Mouse (Mus musculus) hematopoietic stem cell, adult 5-6 weeks (primary cell): ENCODE measurements around the gene Zbp1. TPM values are rescaled to one million over a fixed set of nuclear protein-coding genes. Genes with fewer than 3 reads are reported as not detected.
A peak's percentile ranks its signal among the peaks of the same experiment; 100 is the strongest.

Experiments
- ATAC-seq, 2 experiments: fragments of 125-278 bp in 1 of 2; replicated peaks in 1 of 2; 2 replicates each; pipeline ENCODE4 v1.8.0; 2016 to 2017; ENCODE audit warnings: inconsistent platforms in 2 of 2, mild to moderate bottlenecking in 2 of 2, moderate number of reproducible peaks in 2 of 2, low read depth in 1 of 2, moderate TSS enrichment in 1 of 2; ENCODE audit not compliant: low FRiP score in 2 of 2, poor library complexity in 2 of 2, severe bottlenecking in 2 of 2, insufficient read depth in 1 of 2, low TSS enrichment in 1 of 2
- total RNA-seq: library from RNA; stranded (forward); fragments of 172-1452, 232-1000 nt; gene quantifications from 2 replicates; pipeline ENCODE4 v1.2.3, GENCODE M21; 2017

The Zbp1 gene
- total RNA-seq, 1 experiment from 2014 or later: 4.6 TPM

DNA sequence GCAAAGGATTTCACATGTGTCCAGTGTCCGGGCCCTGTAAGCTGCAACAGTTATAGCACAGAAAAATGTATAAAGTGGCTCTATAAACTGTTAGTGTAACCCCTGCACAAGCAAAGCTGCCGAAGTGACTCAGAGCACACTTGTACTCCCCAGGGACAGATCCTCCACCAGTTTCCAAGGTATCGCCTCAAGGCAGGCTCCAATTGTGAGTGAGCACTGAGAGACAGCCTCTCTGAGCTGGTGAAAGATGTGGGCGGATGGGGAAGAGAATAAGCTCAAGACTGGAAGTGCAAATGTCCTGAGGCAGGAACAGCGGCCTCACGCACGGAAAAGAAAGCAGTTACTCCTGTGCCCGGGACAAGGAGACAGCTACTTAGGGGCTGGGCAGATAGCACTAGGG, 31.2 kb upstream of the Zbp1 start:
- no peak for ATAC-seq

DNA sequence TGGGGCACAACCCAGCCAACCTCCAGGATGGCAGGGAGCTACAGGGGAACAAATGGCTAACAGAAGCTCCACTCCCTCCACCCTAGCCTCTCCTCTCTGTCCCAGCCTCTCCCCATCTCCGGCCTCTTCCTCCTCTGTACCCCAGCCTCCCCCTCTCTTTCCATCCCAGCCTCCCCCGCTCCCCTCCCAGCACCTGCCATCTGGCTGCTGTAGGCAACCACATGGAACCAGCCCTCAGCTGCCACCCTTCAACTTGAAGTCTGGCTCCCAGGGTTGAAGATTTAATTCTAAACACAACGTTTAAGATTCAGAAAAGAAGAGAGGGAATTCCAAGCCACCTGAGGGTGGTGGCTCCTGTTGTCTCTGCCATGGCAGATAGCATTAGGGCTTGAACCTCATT, 30.7 kb upstream of the Zbp1 start:
- ATAC-seq: no peak

DNA sequence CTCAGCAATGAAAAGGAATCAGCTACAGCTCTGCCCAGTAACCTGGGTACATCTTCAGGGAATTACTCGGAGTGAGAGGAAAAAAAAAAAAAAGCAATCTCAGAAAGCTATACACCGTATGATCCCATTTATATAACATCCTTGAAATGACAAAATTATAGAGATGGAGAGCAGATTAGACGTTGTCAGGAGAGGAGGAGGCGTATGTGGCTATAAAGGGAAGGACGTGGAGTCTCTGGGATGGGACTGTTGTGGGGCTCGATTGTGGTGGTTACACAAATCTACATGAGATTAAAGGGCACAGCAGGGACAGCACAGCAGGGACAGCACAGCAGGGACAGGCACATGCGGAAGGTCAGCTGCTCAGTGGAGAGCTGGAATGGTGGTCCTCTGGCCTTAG, 30.1 kb upstream of the Zbp1 start:
- no peak for ATAC-seq

DNA sequence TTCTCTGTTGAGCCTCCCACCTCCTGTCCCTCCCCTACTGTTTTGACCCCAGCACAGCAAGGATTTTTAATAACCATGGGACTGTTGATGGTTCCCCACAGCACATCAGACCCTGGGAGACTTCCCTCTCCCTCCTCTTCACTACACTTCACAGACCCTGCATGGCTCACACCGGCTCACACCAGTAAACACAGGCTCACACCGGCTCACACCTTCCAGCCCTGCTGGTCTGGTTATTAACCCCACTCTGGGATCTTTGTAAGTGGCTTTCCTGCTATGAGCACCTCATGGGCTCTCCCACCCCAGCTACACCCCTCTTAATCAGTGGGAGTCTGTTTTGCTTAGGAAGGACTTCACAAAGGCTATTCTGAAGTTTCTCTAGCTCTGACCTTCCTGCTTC, 29.2 kb upstream of the Zbp1 start:
- ATAC-seq: no peak

DNA sequence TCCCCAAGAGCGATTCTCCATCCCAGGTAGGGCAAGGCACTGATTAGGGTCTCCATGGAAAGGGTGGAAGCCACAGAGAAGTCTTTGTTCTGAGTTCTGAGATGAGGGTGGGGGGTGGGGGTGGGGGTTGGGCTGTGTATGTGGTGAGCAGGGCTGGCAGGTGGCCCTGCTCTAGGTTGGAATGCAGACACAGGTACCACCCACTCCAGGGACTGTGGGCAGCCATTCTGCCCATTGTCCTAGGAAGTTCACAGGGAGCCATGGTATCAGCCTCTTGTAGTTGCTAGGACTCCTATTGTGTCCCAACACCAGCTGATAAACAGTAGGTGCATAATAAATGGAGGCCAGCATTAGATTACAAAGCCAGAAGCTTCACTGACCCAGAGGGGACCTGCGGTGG, 28.5 kb upstream of the Zbp1 start:
- no peak for ATAC-seq

DNA sequence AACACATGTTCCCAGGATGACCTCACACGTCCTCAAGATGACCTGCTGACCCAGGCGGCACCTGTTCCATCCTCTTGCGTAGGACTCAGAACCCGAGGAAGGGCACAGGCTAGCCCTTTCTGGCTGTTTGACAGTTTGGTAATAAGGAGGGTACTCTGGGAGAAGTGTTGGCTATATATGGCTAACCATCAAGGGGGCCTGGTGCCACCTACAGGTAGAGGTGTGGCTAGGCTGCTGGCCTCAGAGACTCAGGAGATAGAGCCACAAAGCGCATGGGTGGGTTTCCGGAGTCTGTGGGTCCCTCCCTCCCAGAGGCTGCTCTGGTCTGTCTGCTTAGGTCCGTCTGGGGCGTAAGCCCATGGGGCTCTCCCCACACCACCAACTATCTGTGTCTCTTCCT, 28.0 kb upstream of the Zbp1 start:
- no peak for ATAC-seq

DNA sequence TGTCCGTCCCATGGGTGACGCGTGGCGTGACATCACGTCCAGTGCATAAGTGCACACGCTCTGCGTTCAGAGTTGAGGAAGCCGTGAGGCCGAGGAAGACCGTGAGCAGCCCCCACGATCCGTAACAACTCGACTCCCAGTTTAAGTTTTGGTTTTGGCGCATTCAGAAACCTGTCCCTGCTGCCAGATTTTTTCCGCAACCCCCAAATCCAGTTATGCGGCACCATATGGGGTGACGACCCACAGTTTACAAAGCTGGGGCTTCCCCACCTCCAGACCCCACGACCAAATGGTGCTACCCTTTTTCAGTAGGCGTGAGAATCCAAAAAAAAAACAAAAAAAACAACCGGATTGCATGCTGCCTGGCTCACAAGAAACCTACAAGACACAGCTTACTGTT, 26.5 kb upstream of the Zbp1 start:
- ATAC-seq: no peak

DNA sequence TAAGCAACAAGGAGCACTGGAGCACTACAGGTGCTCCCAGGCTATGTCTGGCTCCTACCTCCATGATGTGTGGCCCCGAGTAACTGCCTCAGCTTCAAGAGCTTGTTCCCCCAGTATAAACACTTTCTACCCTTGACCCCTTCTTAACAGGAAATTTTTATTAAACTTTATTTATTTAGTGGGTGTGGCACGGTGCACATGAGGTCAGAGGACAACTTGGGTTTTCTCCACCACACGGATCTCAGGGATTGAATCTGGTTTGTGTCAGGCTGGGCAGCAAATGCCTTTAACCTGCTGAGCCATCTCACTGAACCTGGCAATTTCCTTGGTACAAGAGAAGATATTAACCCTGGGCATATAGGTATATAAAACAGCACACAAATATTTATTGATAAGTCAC, 25.4 kb upstream of the Zbp1 start:
- no peak for ATAC-seq

DNA sequence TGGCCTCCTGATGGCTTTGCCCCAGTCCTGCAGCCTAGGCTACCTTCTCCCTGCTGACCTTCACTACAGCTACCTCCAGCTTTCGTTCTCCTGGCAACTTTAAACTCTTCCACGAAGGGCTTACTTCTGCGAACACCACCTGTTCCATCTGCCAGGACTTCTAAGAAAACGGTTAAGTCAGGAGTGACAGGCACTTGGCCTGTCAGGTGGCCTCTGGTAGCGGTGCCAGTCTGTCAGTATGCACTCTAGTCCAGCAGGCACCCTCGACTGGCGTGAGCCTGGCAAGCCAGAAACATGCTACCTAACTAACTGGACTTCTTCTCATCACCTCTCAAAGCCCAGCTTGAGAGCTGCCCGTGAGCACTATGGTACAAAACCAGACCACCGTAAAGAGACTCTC, 24.9 kb upstream of the Zbp1 start:
- no peak for ATAC-seq

DNA sequence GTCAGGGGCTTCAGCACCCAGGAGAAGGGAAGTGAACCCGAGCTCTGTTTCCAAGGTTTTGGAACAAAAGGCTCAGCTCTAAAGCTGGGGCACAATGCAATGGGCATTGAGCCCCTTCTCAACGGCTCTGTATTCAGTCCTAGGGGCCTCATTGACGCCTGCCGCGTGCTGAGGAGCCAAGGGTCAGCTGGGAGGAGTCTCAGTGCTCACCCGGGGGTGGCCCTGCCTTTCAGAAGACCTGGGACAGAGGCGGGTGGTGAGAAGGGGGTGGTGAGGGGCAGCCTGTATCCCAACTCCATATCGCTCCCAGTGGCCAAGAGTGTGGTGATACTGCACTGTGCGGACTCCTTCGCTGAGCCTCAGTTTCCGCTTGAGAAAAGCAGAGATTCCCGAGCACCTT, 24.2 kb upstream of the Zbp1 start:
- ATAC-seq: no peak

DNA sequence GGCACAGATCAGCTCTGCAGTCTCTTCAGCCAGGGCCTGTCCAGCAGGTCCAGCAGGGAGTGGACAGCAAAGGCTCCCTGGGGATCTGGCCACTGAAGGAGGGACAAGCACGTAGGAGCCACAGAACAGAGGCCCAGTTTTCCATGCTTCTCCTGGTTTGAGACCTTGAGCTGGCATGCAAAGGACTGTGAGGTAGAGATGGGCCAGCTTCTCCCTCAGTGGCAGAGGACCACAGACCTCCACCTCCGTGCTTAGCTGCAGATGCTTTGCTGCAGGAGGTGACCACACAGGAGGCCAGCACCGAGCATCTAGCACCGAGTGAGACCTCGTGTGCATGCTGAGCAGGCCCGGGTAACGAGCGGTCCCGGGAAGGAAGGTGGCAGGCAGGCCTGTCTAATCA, 22.0 kb upstream of the Zbp1 start:
- no peak for ATAC-seq

DNA sequence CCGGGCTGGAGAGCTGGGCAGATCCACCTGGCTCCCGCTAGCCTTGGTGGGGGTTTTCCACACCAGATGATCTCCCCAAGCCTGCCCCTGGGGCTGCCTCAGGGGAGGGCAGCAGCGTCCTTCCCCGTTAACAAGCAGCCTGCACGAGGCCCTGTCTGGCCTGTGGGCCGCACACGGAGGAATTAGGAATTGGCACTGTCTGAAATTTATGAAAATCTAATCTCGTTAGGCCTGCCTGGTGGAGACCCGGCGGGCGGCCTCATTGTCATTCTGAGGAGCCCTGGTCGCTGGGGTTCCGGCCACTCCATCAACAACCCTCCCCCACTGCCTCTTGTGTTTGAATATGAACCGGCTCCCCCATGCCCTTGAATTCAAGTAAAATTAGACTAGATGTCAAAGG, 19.8 kb upstream of the Zbp1 start:
- ATAC-seq: no peak

DNA sequence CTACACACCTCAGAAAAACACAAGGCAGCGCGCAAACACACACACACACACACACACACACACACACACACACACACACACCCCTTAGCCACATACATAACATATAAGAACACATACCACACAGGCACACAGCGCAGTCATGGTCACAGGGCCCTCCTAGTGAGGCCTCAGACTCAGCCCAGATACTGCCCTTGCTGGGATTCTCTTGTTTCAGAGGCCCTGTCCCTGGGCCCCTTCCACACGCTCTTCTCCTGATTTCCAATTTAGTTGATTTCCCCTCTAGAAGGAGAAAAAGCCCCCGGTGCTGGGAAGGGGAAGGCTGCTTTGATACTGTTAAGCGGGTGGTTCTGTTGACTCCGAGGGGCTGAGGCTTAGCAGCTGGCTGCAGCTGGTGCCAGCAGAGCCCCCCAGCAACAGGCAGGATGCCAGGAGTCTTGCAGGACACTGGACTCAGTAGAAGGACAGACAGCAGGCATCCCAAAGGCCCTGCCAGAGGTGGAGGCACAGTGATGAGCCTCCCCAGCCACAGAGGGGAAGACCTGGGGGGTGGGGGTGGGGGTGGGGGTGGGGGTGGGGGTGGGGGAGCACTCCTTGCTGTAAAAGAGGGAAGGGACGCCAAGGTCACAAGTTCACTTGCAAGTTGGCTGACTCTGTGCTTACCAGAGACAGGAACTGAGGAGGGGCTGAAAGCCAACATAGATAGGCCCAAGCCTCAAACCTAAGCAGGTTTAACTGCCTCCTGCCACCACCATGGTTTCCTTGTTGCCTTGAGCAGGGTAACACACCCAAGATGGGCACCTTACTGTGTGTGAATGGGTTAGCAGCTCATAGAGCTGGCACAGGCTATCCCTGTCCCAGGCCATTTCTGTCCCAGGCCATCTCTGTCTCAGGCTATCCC, 17.0 kb upstream of the Zbp1 start:
- no peak for ATAC-seq

DNA sequence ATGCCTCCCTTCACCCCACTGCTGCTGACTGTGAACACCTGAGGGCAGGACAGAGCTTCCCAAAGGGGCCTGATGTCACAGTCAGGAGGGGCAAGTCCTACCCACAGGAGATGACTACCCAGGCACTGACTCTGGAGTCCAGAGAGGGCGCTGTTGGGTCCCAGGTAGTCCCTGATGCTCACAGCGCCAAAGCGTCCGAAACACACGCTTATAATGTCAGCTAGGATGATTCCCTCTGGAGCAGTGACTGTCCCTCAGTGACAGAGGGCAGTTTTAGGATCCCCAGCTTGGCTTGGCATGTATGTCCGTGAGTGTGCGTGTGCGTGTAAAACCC, 14.0 kb upstream of the Zbp1 start:
- ATAC-seq: no peak

DNA sequence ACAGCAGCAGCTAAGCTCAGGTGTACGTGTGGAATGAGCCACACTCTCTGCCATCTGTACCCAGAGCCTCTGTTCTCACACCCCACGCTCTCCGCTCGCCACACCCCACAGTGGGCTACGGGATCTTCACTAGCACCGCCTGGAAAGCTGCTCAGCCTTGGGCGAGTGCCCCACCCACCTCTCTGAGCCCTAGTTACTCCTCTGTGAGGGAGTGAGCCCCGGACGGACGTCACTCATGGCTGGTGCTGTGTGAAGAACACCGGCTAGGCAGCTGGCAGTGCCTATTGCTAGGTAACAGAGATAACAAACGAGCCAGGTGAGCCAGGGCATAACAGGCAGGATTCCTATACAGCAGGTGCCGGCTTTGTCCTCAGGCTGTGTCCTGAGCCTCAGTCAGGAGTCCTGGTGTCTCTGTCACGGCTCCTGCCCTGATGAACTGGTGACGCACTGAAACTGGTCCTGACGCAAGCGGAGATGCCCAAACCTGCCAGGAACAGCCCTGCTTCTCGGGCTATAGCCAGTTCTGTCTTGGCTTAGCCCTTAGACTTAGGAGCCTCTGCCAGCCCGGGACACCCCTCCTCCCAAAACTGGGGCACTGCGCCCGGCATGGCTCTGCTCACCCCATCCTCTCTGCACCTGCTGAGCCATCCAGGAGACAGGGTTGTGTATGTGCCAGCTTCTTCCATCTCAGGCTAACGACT, 13.5 kb upstream of the Zbp1 start:
- ATAC-seq: no peak

DNA sequence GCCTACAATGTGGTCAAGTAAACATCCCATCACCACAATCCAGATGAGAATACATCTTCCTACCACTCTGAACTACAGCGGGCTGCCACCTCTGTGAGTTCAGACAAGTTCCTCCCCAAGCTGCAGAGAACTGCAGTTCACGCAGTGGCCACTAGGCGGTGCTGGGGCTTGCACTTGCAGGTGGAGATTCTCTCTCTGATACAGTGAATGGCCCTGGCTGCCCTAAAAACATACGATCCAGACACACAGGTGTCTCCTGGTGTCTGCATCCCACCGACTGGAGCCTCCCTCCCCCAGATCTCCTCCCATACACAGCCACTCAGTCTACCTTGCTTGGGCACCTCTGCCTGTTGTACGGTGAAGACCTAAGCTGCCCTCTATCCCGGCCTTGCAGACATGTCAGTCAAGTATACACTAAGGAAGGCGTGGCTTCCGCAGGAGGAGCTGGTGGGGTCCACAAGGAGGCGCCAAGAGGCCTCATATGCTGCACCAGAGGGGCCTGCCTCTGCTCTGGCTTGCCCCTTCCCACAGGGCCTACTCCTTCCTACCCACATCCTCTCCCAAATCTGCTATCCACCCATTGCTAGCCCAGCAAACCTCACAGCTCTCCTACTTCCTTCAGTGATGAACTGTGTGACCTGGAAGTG, 11.0 kb upstream of the Zbp1 start:
- ATAC-seq: peak; percentile 89 to 91

DNA sequence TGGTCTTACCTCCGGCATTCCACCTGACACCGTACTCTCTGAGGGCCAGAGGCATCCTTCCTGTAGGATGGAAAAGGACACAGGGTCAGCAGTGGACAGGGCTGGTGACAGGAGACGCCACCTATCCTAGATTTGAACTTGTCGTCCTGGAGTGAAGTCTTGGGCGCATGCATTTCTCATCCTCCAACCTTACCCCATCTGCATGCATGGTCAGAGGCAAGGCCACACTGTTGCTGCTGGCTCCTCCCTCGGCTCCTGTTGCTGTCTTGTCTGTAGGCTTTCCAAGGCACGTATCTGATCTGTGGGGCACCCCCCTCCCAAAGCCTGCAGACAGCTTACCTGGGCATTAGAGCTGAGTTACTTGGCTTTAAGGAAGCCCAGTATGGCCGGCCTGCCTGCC, 9.8 kb upstream of the Zbp1 start:
- ATAC-seq: no peak

DNA sequence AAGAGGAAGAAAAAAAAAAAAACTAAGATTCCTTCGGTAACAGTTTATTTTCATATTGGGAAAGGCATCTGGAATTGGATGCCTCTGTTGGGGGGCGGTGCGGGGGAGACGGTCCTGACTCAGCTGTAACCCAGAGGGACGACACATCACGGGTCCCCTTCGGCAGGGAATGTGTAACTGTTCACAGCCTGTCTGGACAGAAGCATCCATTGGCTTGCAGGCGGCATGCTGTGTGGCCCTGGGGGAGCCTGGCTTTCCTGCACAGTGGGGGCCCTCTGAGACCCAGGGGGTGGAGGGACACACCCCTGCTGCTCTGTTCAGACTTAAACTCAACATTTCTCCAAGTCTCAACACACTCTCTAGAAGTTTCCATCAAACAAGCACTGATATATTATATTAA, 8.1 kb upstream of the Zbp1 start:
- no peak for ATAC-seq

DNA sequence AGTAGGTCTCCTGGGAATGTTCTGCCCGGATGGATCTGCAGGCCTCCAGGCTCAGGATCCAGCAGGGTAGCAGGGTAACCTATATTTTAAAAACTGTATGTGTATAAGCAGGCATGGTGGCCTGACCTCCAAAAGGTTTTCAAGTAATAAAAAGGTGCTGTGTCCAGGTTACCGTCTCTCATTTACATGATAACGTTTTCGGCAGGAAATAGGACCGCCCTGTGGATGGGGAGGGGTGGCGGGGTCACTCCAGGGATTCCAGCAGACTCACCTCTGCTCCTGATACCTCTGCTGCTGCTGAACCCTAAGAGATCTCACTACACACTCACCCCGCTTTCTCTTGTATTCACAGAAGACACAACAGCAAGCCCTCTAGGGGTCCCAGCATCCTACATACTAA, 7.2 kb upstream of the Zbp1 start:
- ATAC-seq: no peak
